Mouse (Mus musculus): ENCODE measurements around the gene Nyap2.

Gene Nyap2

DNA sequence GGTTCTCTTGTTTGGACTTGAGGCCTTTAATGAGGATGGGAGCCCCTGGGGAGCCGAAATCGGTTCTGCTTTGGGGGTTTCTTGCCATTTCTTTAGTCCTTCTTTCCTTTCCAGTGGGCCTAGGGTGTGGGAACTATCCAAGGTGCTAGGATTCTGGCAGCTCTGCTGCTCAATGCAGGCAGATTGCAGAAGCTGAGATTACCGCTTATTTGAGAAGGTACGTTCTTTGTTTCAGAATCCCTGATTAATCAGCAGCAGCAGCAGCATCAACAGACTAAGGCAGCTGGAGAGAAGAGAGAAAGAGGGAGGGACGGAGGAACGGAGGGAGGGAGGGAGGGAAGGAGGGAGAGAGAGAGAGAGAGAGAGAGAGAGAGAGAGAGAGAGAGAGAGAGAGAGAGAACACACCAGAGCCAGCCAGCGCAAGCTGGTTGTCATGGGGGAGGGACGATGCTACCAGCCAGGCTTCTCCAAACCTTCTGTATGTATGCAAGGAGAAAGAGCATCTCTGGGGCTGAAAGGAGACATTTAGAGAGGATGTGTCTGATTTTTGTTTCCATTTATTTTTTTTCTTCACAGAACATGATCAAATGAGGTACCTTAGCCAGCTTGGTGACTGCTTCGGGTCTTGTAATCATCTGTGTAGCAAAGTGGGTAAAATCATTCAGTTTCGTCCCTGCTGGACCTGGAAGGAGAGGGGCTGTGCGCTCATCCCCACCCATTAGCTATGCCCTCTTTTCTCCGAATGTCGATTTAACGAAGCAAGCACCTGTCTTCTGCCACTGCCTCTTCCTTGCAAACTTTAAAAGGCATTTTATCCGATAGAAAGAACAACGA lies at the start of gene Nyap2:
Nyap2 (plus strand) TSS at position 120 of the 834 bp plus-strand sequence.
- DNase-seq (ENCODE audit: low spot score in 2 of 2), result peak in 1 of 2 experiments; percentile 38

DNA sequence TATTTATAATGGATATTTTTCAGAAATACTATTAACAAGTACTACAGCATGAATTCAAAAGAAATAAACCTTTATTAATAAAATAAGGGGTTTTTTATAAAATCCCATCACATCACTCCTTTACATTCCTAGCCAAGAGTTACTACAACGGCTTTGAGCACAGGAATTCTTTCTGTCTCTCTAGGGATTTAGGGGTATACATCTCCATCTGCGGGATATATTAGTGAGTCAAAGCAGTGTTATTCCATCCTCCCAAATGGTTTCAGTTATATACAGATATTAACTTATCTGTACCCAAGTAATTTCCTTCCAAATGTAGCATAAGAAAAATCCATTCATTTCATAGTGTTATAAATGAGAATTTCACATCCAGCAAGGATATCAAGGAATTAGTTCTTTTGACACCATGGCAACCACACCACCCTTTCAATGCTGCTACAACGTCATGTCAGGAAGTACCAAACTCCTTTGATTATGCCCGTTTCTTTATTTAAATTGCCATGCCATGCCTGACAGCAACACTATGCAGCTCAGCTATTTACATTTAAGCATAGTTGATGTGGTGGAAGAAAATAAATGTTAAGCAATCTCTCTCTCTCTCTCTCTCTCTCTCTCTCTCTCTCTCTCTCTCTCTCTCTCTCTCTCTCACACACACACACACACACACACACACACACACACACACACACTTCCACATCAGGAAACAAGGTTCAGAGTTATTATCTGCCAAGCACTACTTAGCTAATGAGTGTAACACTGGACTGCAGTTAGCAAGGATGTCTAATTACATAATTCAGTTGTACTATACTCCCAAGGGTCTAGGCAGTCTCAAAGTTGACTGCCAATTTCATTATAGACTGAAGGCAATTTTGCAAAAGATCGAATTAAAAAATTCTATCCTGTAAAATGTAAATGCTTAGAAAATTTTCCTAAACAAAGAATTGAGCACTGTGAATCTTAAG lies 33.6 kb upstream of the Nyap2 start:
- no peak for DNase-seq (ENCODE audit: low spot score in 2 of 2)

DNA sequence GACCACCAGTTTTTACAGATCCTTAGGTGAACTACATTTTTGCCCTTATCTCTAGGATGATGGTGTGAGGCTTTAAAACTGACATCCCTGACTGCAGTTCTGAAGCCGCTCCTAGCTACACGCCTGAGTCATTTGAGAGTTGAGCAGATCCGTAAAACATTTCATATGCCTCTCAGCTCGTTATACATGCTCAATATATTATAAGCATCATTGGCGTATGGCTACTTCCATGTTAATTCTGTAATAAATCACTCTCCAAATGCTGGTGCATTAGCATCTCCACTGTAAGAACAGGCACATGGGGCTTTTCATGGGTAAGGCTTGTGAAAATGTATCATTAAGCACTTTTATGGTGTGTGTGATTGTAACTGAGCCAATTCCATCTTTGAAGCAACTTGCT lies 18.4 kb upstream of the Nyap2 start:
- no peak for DNase-seq (ENCODE audit: low spot score in 2 of 2)

DNA sequence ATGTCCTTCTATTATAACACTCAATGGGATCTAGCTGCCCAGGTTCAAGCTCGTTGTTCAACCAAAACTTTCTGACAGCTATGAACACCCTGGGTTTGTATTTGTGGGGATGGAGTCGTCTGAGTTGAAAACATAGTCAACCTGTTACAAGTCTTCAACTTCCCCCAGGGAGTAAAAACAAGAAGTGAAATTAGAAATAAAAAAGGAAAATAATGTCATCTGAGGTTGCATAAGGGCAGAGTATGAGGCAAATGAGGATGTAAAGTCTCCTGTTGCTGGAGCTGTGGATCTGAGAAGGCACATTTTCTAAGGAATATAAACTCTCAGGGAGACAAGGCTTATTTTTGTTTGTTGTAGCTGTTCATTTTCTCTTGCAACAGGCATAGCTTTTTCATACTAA lies 17.9 kb upstream of the Nyap2 start:
- no peak for DNase-seq (ENCODE audit: low spot score in 2 of 2)

DNA sequence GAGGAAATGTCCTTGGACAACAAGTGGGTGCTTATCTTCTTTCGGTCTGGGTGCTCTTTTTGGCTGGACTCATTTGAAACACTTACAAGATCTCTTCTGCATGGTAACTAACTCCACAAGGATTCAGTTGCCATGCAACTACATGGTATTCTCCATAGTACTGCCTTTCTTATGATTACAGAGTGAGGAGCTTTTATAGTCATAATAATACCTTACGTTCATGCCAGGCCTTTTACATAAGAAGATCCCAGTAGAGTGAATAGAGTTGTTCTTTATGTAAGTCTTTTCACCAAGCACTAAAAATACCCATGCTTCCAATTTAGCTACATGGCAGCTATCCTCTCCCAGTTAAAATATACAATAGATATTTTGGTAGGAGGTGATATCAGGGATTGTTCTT lies 13.9 kb upstream of the Nyap2 start:
- DNase-seq (ENCODE audit: low spot score in 2 of 2), result no peak

DNA sequence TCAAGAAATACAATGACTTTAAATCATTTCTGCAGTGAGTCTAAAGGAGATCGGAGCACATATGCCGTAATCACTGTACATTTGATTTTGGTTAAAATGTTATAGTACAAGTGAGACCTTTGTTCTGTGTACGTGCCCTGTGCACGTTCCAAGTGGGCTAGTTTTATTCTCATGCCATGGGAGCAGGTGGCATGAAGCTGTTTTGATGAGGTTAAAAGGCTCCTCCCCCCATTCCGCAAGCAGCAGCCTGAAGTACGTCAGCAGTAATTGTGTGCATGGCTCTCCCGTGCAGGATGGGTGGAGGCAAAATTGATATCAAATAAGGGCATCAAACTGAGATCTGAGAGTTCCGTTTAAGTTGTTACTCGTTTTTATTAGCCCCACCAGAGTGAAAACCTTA lies 491 bp upstream of the Nyap2 start:
- DNase-seq (ENCODE audit: low spot score in 2 of 2), result peak in 1 of 2 experiments; percentile 38

DNA sequence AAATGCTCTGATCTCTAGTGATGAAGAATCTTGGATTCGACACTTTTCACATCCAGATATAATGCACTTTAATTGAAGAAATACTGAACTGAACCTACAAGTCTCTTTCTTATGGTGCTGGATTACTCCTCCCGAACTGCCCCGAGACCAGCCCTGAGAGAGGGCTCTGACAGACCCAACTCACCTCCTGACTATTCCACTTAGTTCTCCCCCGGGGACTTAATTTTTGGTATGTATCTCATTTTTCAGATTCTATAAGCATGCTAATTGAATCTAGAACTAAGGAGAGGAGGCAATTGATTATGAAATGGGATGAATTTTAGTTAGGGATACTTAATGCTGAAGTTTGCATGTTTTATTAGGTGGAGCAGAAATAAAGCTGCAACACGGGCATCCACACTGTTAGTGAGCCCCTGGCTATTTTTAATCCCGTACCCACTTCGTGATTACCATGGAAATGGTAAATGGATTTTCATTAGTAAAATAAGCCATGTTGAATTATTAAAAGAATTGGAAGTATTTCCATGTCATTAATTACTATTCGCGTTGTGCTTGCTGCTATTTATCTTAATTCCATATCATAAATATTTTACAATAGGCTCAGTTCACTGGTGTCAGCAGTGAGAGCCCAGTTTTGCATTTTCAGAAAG lies 1.0 kb downstream of the Nyap2 start:
- no peak for DNase-seq (ENCODE audit: low spot score in 2 of 2)

DNA sequence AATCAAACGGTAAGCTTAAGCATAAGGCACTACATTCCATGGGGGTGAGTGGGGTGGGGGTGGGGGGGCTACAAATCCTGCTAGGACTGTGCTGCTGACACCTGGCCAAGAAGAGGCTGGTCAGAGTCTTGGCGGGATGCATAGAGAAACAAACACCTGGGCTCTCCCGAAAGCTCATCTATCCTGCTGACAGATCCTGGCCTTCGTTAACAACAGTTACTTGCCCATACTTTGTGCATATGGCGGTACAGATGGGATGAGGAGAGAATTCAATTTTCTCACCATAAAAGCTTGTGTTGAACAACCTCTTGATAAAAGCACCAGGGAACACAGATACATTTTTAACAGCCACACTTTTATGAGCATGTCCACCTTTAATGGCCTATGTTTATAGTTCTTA lies 10.7 kb downstream of the Nyap2 start:
- DNase-seq (ENCODE audit: low spot score in 2 of 2), result no peak

DNA sequence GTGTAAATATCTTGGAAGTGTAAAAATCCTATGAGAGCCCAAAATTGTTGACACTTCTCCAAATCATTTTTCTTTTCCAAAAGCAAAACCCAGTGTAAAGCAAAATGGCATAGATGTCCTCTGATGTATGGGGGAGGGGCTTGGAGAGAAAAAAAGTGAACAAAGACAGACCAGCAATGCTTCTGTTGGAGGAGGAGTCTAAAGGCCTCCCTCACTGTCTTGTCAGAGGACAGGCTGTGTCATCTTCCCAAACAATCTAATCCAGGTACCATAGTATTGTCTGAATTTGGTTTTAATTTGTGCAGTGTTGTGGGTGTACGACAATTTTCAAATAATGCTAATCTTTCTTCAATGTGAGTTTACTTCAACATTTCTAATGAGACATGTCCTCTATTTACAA lies 13.7 kb downstream of the Nyap2 start:
- DNase-seq (ENCODE audit: low spot score in 2 of 2), result no peak

DNA sequence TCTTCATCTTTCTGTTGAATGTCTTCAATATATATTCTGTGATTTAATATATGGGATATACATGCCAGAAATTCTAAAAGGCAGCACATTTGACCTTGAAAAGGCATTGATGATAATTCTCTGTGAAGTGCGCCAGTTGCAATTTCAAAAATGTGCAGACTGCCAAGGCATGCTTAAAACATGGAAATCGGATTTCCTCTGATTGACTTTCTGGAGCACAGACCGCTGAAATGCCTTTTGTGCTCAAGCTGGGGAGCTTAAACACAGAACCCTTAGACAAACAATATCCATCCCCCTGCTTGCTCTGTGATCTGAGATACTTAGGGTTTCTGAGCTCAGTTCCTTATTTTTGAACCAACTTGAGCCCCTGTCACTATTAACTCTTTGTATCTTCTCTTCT lies 14.2 kb downstream of the Nyap2 start:
- no peak for DNase-seq (ENCODE audit: low spot score in 2 of 2)

DNA sequence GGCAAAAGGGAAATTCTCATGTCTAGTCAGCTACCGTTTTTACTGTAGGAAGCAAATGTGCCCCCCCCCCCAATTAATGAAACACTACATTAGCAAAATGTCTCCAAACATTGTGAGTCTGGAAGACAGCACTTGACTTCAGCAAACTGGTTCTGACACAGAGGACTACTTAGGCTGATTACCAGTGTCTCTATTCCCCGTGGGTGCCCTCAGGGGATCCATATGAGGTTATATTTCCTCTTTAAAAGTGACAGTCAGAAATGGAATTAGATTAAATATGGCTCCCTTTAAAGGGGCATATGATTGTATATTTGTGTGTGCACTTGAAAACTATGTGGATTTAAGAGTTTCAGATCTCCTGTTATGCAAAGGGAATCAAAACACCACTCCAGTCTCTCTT lies 15.3 kb downstream of the Nyap2 start:
- DNase-seq (ENCODE audit: low spot score in 2 of 2), result no peak

DNA sequence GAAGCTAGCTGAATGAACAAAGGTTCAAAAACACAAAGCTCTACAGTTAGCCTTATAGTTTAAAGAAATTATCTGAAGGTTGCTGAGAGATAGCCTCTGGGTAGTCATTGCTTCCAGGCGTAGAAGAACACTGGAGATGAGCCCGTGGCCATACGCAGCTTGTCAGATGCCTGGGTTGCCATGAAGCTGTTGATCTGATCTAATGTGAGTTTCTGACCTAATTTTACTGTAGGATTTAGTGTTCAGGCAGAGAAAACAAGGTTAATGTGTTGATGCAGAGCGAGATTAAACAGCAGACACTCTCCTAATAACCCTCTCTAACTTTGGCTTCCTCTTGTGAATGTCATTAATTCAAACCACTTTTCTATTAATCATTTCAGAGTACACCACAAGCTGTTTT lies 16.1 kb downstream of the Nyap2 start:
- no peak for DNase-seq (ENCODE audit: low spot score in 2 of 2)

DNA sequence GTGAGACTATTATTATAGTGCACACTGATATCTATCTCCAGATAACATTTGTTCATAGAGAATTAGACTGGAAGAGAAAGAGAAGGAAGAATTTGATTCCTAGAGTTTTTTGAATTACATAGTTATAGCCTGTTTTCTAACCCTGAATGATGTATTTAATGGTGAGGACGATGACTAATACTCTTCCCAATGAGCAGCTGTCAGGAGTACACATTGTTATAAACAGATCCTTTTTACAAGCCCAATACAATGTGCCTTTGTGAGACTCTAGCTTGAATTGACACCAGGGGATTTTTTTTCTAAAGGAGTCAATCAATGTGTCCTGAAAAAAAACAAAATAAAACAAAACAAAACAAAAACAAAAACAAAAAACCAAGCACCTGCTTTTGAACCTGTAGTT lies 22.2 kb downstream of the Nyap2 start:
- no peak for DNase-seq (ENCODE audit: low spot score in 2 of 2)

DNA sequence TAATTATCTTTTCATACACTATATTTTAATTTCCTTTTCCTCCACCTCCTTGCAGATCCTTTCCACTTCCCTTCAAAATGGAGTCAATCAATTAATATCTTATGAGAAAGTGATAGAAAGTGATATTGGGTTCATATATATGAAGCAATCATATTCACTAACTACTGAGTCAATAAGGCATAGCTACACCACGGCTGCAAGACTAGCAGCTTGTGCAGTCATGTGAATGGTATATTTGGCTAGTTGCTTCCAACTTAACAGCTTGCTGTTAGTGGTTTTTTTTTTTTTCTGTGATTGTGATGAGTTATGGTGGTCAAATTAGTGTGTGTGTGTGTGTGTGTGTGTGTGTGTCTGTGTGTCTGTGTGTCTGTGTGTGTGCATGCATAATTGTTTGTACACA lies 25.0 kb downstream of the Nyap2 start:
- DNase-seq (ENCODE audit: low spot score in 2 of 2), result no peak

DNA sequence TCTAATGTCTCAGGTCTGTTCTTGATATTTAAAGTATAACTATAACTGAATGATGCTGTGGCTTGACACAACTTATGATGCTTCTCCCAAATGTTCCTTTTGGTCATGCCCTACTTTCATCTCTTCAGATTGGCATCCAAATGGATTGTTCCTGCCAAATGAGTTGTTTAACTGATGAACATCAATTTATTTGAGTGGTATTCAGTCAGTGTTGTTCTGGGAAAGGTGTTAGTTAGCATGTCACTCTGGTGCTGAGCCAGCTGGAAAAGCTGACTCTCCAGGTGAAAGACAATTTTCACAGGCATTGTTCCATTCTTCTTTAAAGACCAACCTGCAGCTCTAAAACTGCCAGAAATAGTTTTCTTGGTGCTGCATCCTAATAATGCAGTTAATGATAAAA lies 43.0 kb downstream of the Nyap2 start:
- DNase-seq (ENCODE audit: low spot score in 2 of 2), result no peak

DNA sequence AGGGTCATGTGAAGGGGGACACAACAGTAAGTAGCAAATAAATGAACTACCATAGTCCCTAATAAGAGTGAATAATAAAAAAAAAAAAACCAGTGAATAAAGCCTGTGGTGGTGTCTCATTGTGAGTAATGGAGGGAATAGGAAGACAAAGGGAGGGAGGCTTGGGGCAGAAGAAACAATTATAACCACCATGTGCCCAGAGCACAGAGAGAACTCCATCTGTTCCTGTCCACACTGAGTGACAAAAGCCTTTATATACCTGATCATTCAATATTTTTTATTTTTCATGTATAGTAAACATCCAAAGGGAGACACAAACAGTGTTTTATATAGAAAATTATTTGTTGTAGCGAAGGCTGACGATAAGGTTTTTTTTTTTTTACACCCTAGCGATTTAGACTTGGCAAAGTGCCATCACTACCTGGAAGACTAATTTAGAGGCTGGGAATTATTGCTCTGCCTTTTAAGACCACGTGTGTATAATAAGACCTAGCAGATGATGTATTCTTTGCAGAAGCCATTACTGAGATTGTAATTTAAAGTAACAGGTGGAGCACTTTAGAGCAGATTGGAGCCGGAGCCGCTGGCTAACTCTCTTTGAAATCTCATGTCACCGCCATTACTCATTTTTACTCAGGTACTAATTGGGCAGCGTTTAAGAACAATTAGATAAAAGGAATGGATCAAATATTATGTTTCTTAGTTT lies 55.4 kb downstream of the Nyap2 start:
- DNase-seq (ENCODE audit: low spot score in 2 of 2), result no peak

DNA sequence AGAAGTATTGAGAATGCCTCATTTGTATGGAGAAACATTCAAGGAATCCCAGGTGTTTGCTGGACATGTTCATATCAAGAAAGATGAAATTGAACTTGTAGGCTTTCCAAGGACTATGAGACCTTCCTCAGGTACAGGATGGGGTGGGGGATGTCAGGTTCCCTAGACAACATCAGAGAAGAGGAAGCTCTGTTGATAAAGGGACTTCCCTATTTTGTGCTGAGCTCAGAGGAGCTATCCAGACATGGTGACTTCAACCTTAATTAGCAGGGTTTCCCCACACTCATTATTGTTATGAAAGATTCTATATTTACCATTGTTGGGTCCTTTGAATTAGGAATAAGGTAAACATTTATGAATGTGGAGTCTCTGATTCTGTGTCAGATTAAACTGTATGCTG lies 67.1 kb downstream of the Nyap2 start:
- DNase-seq (ENCODE audit: low spot score in 2 of 2), result no peak

DNA sequence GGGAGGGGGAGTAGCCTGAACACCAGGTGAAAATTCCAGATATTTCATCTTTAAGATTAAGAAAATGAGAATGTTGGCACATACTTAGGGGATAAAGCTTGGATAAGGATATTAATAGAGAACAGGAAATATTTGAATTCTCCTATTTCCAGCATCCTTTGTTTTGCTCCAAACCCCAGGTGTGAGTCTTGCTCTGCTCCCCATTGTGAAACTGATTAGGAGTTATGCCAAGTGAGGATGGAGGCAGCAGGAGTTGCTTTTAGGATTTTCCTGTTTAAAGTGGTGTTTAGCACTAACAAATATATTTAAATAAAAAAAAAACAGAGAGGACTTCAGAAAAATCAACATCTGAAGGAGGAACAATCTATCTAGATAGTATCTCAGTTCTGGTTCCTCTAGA lies 68.8 kb downstream of the Nyap2 start:
- DNase-seq (ENCODE audit: low spot score in 2 of 2), result no peak

DNA sequence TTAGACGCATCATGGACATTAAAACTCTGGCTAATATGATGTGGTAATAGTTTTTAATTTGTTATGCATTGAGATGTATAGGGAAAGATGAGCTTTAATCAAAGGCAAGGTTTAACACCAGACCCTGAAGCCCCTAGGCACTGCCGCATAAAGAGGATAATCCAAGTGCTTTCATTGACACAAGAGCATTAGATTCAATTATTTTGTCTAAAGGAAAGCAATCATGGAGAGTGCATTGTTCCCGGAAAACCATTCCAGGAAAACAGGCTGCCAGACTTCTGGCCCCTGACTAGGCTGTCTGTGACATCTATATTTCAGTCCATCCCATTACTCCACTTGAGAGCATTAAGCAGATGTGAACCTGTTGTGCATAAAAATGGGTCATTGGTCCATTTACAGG lies 92.5 kb downstream of the Nyap2 start:
- DNase-seq (ENCODE audit: low spot score in 2 of 2), result no peak

DNA sequence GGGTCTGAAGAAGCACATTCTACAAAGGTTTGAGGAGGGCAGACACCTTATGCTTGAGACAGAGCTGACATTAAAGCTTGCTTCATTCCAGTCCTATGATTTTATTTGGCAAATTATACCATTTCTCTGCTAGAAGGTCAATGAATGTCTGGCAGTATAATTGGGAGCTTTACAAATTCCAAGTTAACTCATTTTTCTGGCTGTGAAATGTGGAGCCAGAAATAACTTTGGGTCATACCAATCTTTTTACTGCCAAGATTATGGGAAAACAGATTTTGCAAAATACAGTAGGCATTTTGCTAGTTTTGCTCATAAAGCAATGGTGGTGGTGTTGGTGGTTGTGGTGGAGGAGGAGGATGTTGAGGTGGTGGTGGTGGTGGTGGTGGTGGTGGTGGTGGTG lies 96.0 kb downstream of the Nyap2 start:
- no peak for DNase-seq (ENCODE audit: low spot score in 2 of 2)

DNA sequence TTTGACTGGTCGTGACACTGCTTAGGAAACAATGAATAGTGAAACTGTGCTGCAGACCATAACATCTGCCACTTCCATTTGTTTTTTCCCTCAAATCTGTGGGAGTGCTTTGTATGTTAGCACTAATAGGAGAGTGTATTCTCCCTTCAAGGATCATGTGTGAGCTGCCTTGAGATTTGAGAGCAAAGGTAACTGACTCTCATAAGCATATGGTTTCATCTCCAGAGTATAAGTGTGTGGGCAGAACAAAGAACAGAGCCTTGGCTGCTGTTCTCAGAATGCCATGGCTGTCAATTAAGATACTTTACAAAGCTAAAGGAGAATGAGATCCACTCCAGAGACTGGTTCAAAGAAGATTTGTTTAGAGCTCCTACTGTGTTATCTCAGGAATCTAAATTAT lies 96.6 kb downstream of the Nyap2 start:
- DNase-seq (ENCODE audit: low spot score in 2 of 2), result no peak

DNA sequence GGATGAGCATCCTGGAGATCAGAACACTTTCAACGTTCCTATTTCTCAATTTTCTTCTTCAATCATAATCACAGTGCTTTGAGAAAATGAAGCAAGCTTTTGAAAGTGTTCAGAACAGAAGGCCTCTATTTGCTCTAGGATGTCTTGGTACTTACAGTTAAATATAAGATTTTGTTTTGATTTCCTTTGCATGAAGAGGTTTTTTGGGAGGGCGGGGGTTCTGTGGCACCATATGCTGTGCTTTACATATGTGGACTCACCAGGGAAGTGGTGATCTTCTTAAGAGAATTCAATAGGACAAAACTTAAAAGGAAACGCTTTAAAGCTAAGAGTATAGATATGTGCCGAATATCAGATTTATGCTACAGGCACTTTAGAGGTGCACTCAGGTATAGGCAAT lies 103.0 kb downstream of the Nyap2 start:
- no peak for DNase-seq (ENCODE audit: low spot score in 2 of 2)
